Mouse (Mus musculus) kidney, postnatal 10 days (tissue): ENCODE results near the gene Dnajb13.
A peak's percentile ranks its signal among the peaks of the same experiment; 100 is the strongest.

Source experiments
- DNase-seq: peaks from one replicate; pipeline ENCODE4 v3.0.0; 2021; ENCODE audit warnings: mixed read lengths

The Dnajb13 gene

GRCm38 (mm10) chr7:100506494-100506893 lies 8.3 kb downstream of the Dnajb13 start:
- no peak for DNase-seq

- DNase-seq = no peak
These were observed 9.8 kb downstream of the Dnajb13 start for GRCm38 (mm10) chr7:100504740-100505487.

- DNase-seq = no peak
These were observed 11.7 kb downstream of the Dnajb13 start for GRCm38 (mm10) chr7:100503076-100503475.

GRCm38 (mm10) chr7:100502374-100502922 lies 12.3 kb downstream of the Dnajb13 start:
- DNase-seq = no peak

GRCm38 (mm10) chr7:100501844-100502373 lies 12.9 kb downstream of the Dnajb13 start:
- DNase-seq = no peak

- no peak for DNase-seq
These were observed 13.5 kb downstream of the Dnajb13 start for GRCm38 (mm10) chr7:100501027-100501843.

- DNase-seq = peak; percentile 57
These were observed 14.3 kb downstream of the Dnajb13 start for GRCm38 (mm10) chr7:100500276-100500977.

- no peak for DNase-seq
These were observed 15.3 kb downstream of the Dnajb13 start for GRCm38 (mm10) chr7:100499465-100499864.

- DNase-seq = no peak
These were observed 16.8 kb downstream of the Dnajb13 start for GRCm38 (mm10) chr7:100497982-100498381.

GRCm38 (mm10) chr7:100497402-100497801 lies 17.4 kb downstream of the Dnajb13 start:
- no peak for DNase-seq

GRCm38 (mm10) chr7:100496791-100497190 lies 18.0 kb downstream of the Dnajb13 start:
- no peak for DNase-seq

GRCm38 (mm10) chr7:100496371-100496770 lies 18.4 kb downstream of the Dnajb13 start:
- no peak for DNase-seq

GRCm38 (mm10) chr7:100495581-100496251 lies 19.0 kb downstream of the Dnajb13 start:
- DNase-seq = peak; percentile 73

- DNase-seq = no peak
These were observed 19.7 kb downstream of the Dnajb13 start for GRCm38 (mm10) chr7:100495042-100495441.

GRCm38 (mm10) chr7:100494415-100494831 lies 20.3 kb downstream of the Dnajb13 start:
- no peak for DNase-seq

GRCm38 (mm10) chr7:100493484-100494414 lies 21.0 kb downstream of the Dnajb13 start:
- peak; percentile 62 for DNase-seq

- DNase-seq = peak; percentile 92
These were observed 21.7 kb downstream of the Dnajb13 start, which contains the start of gene Ucp2 for GRCm38 (mm10) chr7:100493117-100493483. Gene Ucp2, plus strand, starts transcription at chr7:100493337.

- no peak for DNase-seq
These were observed 22.2 kb downstream of the Dnajb13 start for GRCm38 (mm10) chr7:100492391-100493116.

- DNase-seq = no peak
These were observed 26.2 kb downstream of the Dnajb13 start for GRCm38 (mm10) chr7:100488474-100489048.

GRCm38 (mm10) chr7:100487301-100487700 lies 27.5 kb downstream of the Dnajb13 start:
- DNase-seq = no peak
